ENCODE assay signal across 8 mouse cellular contexts in genomic region chr11:69419443-69419812, GRCm38 (mm10). TPM values are rescaled to one million over a fixed set of nuclear protein-coding genes. Genes with fewer than 3 reads are reported as not detected.
DNase-seq lines count a peak whose midpoint lies in the region; ATAC-seq and TF ChIP-seq lines count a peak whose summit lies in the region.

No protein-coding gene starts in this region.

- TF ChIP-seq CTCF in ES-Bruce4 (IDR thresholded peaks at IDR 0.05; ENCODE audit: low read depth, low read length) = no peak
- peak; percentile 41 for TF ChIP-seq CTCF in liver, adult 2 months (IDR thresholded peaks at IDR 0.05; ENCODE audit: low read depth, low read length)

- no peak overlapping the region for H3K27ac ChIP-seq in ES-Bruce4 (ENCODE audit: insufficient read depth, low read length)
- peak overlapping the region; percentile 97 for H3K27ac ChIP-seq in embryonic facial prominence, embryonic 15.5 days (replicated peaks)
- peak overlapping the region; percentile 100 for H3K27ac ChIP-seq in hindbrain, embryonic 11.5 days (ENCODE audit: low read depth, low read length)
- peak overlapping the region; percentile 45 for H3K27ac ChIP-seq in liver, adult 2 months (replicated peaks; ENCODE audit: insufficient read depth, low read depth, low read length)
- H3K27ac ChIP-seq in neural tube, embryonic 11.5 days (ENCODE audit: low read depth, low read length) = peak overlapping the region; percentile 54

- H3K9ac ChIP-seq in ES-Bruce4 (ENCODE audit: low read depth, poor library complexity, severe bottlenecking) = peak overlapping the region; percentile 16; the same call in 1 of the 2 replicates
- peak overlapping the region; percentile 39 for H3K9ac ChIP-seq in embryonic facial prominence, embryonic 15.5 days
- H3K9ac ChIP-seq in hindbrain, embryonic 11.5 days (ENCODE audit: low read depth, low read length) = no peak overlapping the region
- H3K9ac ChIP-seq in liver, adult 2 months (ENCODE audit: low read depth, low read length) = peak overlapping the region; percentile 63
- H3K9ac ChIP-seq in neural tube, embryonic 11.5 days (ENCODE audit: low read length) = peak overlapping the region; percentile 41

- 1% methylated on average over 19 of the region's 19 CpGs for WGBS in embryonic facial prominence, embryonic 15.5 days
- 1% methylated on average over 19 of the region's 19 CpGs for WGBS in hindbrain, embryonic 11.5 days
- WGBS in liver, adult 2 months = under 1% methylated on average over 19 of the region's 19 CpGs
- WGBS in neural tube, embryonic 11.5 days = under 1% methylated on average over 19 of the region's 19 CpGs

- H3K79me2 ChIP-seq in liver, adult 2 months (ENCODE audit: control insufficient read depth, insufficient read depth, low read length) = no peaks in the 10 kb centered on the region

- no peak for TF ChIP-seq POLR2A in ES-Bruce4 (IDR thresholded peaks at IDR 0.05; ENCODE audit: insufficient read depth, low read length)
- no peak for TF ChIP-seq POLR2A in liver, adult 2 months (IDR thresholded peaks at IDR 0.05; ENCODE audit: extremely low read depth, insufficient read depth, low read length)

- H3K4me3 ChIP-seq in ES-Bruce4 (ENCODE audit: low read depth, low read length) = peak overlapping the region; percentile 46
- peak overlapping the region; percentile 68 for H3K4me3 ChIP-seq in embryonic facial prominence, embryonic 15.5 days (replicated peaks)
- peak overlapping the region; percentile 80 for H3K4me3 ChIP-seq in hindbrain, embryonic 11.5 days (ENCODE audit: low read depth, low read length)
- H3K4me3 ChIP-seq in liver, adult 2 months (ENCODE audit: insufficient read depth, low read depth, low read length) = peak overlapping the region; percentile 59
- peak overlapping the region; percentile 81 for H3K4me3 ChIP-seq in neural tube, embryonic 11.5 days (ENCODE audit: low read depth, low read length)

- H3K36me3 ChIP-seq in ES-Bruce4 (ENCODE audit: control insufficient read depth, insufficient read depth, low read length, poor library complexity, severe bottlenecking) = no peaks in the 10 kb centered on the region
- H3K36me3 ChIP-seq in embryonic facial prominence, embryonic 15.5 days = no peaks in the 10 kb centered on the region
- no peaks in the 10 kb centered on the region for H3K36me3 ChIP-seq in hindbrain, embryonic 11.5 days (ENCODE audit: control insufficient read depth, insufficient read depth, low read length)
- H3K36me3 ChIP-seq in liver, adult 2 months (ENCODE audit: control insufficient read depth, insufficient read depth, low read length) = no peaks in the 10 kb centered on the region
- no peaks in the 10 kb centered on the region for H3K36me3 ChIP-seq in neural tube, embryonic 11.5 days (ENCODE audit: control insufficient read depth, insufficient read depth, low read length)

- DNase-seq in adrenal gland, postnatal 10 days = peak; percentile 52
- DNase-seq in adrenal gland, postnatal 36 days = no peak
- no peak for DNase-seq in hindbrain, embryonic 11.5 days (ENCODE audit: low spot score)
- DNase-seq in liver, adult 2 months (ENCODE audit: extremely low read depth, low read depth, low spot score) = no peak
- peak; percentile 54 for DNase-seq in neural tube, embryonic 11.5 days (ENCODE audit: low spot score)
- no peak for DNase-seq in urinary bladder, postnatal 14 days (ENCODE audit: low spot score)

- no peak for ATAC-seq in embryonic facial prominence, embryonic 15.5 days (ENCODE audit: insufficient number of reproducible peaks, low FRiP score, low TSS enrichment, low read depth)
- no peak for ATAC-seq in hindbrain, embryonic 11.5 days (ENCODE audit: low FRiP score)
- no peak for ATAC-seq in neural tube, embryonic 11.5 days (ENCODE audit: insufficient read depth, low FRiP score, low TSS enrichment)

- H3K9me3 ChIP-seq in ES-Bruce4 (replicated peaks; ENCODE audit: control insufficient read depth, insufficient read depth, low read length, poor library complexity, severe bottlenecking) = no peaks in the 10 kb centered on the region
- no peaks in the 10 kb centered on the region for H3K9me3 ChIP-seq in embryonic facial prominence, embryonic 15.5 days (replicated peaks)
- no peaks in the 10 kb centered on the region for H3K9me3 ChIP-seq in hindbrain, embryonic 11.5 days (ENCODE audit: control insufficient read depth, low read length)
- no peaks in the 10 kb centered on the region for H3K9me3 ChIP-seq in neural tube, embryonic 11.5 days (ENCODE audit: control insufficient read depth, low read length)

- peaks cover 7% of the 10 kb centered on the region for H3K4me1 ChIP-seq in ES-Bruce4 (ENCODE audit: control insufficient read depth, insufficient read depth, low read length)
- H3K4me1 ChIP-seq in embryonic facial prominence, embryonic 15.5 days = peaks cover 62% of the 10 kb centered on the region
- peaks cover 7% of the 10 kb centered on the region for H3K4me1 ChIP-seq in hindbrain, embryonic 11.5 days (replicated peaks; ENCODE audit: control insufficient read depth, insufficient read depth, low read length)
- H3K4me1 ChIP-seq in liver, adult 2 months (ENCODE audit: control insufficient read depth, insufficient read depth, low read length) = peaks cover 13% of the 10 kb centered on the region
- H3K4me1 ChIP-seq in neural tube, embryonic 11.5 days (ENCODE audit: control insufficient read depth, insufficient read depth, low read length) = peaks cover 30% of the 10 kb centered on the region

- H3K27me3 ChIP-seq in ES-Bruce4 (ENCODE audit: control insufficient read depth, insufficient read depth, low read length, poor library complexity, severe bottlenecking) = no peaks in the 10 kb centered on the region
- H3K27me3 ChIP-seq in embryonic facial prominence, embryonic 15.5 days = peaks cover 24% of the 10 kb centered on the region
- H3K27me3 ChIP-seq in hindbrain, embryonic 11.5 days (ENCODE audit: control insufficient read depth, insufficient read depth, low read length) = peaks cover 17% of the 10 kb centered on the region
- no peaks in the 10 kb centered on the region for H3K27me3 ChIP-seq in liver, adult 2 months (ENCODE audit: control insufficient read depth, insufficient read depth, low read length)
- peaks cover 16% of the 10 kb centered on the region for H3K27me3 ChIP-seq in neural tube, embryonic 11.5 days (ENCODE audit: control insufficient read depth, insufficient read depth, low read length)

- H3K4me2 ChIP-seq in embryonic facial prominence, embryonic 15.5 days (replicated peaks) = peak overlapping the region; percentile 86
- H3K4me2 ChIP-seq in hindbrain, embryonic 11.5 days (replicated peaks; ENCODE audit: low read depth, low read length) = peak overlapping the region; percentile 99
- peak overlapping the region; percentile 63 for H3K4me2 ChIP-seq in neural tube, embryonic 11.5 days (ENCODE audit: low read depth)

- TF ChIP-seq EP300 in ES-Bruce4 (IDR thresholded peaks at IDR 0.05; ENCODE audit: insufficient read depth, low read depth, low read length) = no peak

RNA-seq across cellular contexts. Expression of gene Kdm6b, which starts 6.0 kb away (rescaled TPM):
- total RNA-seq in adrenal gland, postnatal 10 days (2021) = 10 to 100 TPM; 49.0 to 53.4 TPM
- total RNA-seq in adrenal gland, postnatal 36 days (2021) = 10 to 100 TPM; 31.8 to 48.0 TPM
- polyA plus RNA-seq in ES-Bruce4 (2011; ENCODE audit: insufficient read depth, insufficient read length, low read depth, missing spikeins) = 23.3 and 28.4 TPM in 2 replicates
- polyA plus RNA-seq in embryonic facial prominence, embryonic 15.5 days (2015; fragmentation: Nextera tagmentation; extraction: Ambion mirVana) = 35.5 and 37.2 TPM in 2 replicates
- 33.7 and 40.9 TPM in 2 replicates for polyA plus RNA-seq in hindbrain, embryonic 11.5 days (2014; fragmentation: Nextera tagmentation; extraction: Ambion mirVana)
- 1.6 and 2.3 TPM in 2 replicates for total RNA-seq in liver, adult 2 months (2014; rRNA removed)
- 4.2 and 4.6 TPM in 2 replicates for polyA plus RNA-seq in liver, adult 2 months (2012; rRNA removed)
- 37.9 and 42.0 TPM in 2 replicates for polyA plus RNA-seq in neural tube, embryonic 11.5 days (2014; fragmentation: Nextera tagmentation; extraction: Ambion mirVana)

RNA-seq across cellular contexts. Expression of gene Tmem88, which starts 21.4 kb away (rescaled TPM):
- total RNA-seq in adrenal gland, postnatal 10 days (2021) = 10 to 100 TPM; 29.1 to 33.0 TPM
- 10 to 100 TPM; 13.4 to 17.8 TPM for total RNA-seq in adrenal gland, postnatal 36 days (2021)
- polyA plus RNA-seq in ES-Bruce4 (2011; ENCODE audit: insufficient read depth, insufficient read length, low read depth, missing spikeins) = 15.7 and 16.6 TPM in 2 replicates
- polyA plus RNA-seq in embryonic facial prominence, embryonic 15.5 days (2015; fragmentation: Nextera tagmentation; extraction: Ambion mirVana) = 19.5 and 20.0 TPM in 2 replicates
- 15.7 and 17.1 TPM in 2 replicates for polyA plus RNA-seq in hindbrain, embryonic 11.5 days (2014; fragmentation: Nextera tagmentation; extraction: Ambion mirVana)
- 1.3 and 1.7 TPM in 2 replicates for total RNA-seq in liver, adult 2 months (2014; rRNA removed)
- 6.7 and 8.5 TPM in 2 replicates for polyA plus RNA-seq in liver, adult 2 months (2012; rRNA removed)
- 13.1 and 17.2 TPM in 2 replicates for polyA plus RNA-seq in neural tube, embryonic 11.5 days (2014; fragmentation: Nextera tagmentation; extraction: Ambion mirVana)

RNA-seq across cellular contexts. Expression of gene Cyb5d1, which starts 24.0 kb away (rescaled TPM):
- total RNA-seq in adrenal gland, postnatal 10 days (2021) = 10 to 100 TPM; 32.4 to 38.9 TPM
- 10 to 100 TPM; 49.0 to 50.9 TPM for total RNA-seq in adrenal gland, postnatal 36 days (2021)
- 21.1 and 21.5 TPM in 2 replicates for polyA plus RNA-seq in ES-Bruce4 (2011; ENCODE audit: insufficient read depth, insufficient read length, low read depth, missing spikeins)
- 32.6 and 40.9 TPM in 2 replicates for polyA plus RNA-seq in embryonic facial prominence, embryonic 15.5 days (2015; fragmentation: Nextera tagmentation; extraction: Ambion mirVana)
- 32.7 and 45.2 TPM in 2 replicates for polyA plus RNA-seq in hindbrain, embryonic 11.5 days (2014; fragmentation: Nextera tagmentation; extraction: Ambion mirVana)
- 33.9 and 40.7 TPM in 2 replicates for total RNA-seq in liver, adult 2 months (2014; rRNA removed)
- polyA plus RNA-seq in liver, adult 2 months (2012; rRNA removed) = 21.1 and 22.1 TPM in 2 replicates
- 44.7 and 48.4 TPM in 2 replicates for polyA plus RNA-seq in neural tube, embryonic 11.5 days (2014; fragmentation: Nextera tagmentation; extraction: Ambion mirVana)

RNA-seq across cellular contexts. Expression of gene Naa38, which starts 24.1 kb away (rescaled TPM):
- 100 to 1,000 TPM; 124 to 138 TPM for total RNA-seq in adrenal gland, postnatal 10 days (2021)
- total RNA-seq in adrenal gland, postnatal 36 days (2021) = 100 to 1,000 TPM; 132 to 158 TPM
- polyA plus RNA-seq in ES-Bruce4 (2011; ENCODE audit: insufficient read depth, insufficient read length, low read depth, missing spikeins) = 77.9 and 94.0 TPM in 2 replicates
- polyA plus RNA-seq in embryonic facial prominence, embryonic 15.5 days (2015; fragmentation: Nextera tagmentation; extraction: Ambion mirVana) = 150 and 158 TPM in 2 replicates
- 120 and 124 TPM in 2 replicates for polyA plus RNA-seq in hindbrain, embryonic 11.5 days (2014; fragmentation: Nextera tagmentation; extraction: Ambion mirVana)
- 86.6 and 91.5 TPM in 2 replicates for total RNA-seq in liver, adult 2 months (2014; rRNA removed)
- polyA plus RNA-seq in liver, adult 2 months (2012; rRNA removed) = 133 and 150 TPM in 2 replicates
- polyA plus RNA-seq in neural tube, embryonic 11.5 days (2014; fragmentation: Nextera tagmentation; extraction: Ambion mirVana) = 125 and 129 TPM in 2 replicates

RNA-seq across cellular contexts. Expression of gene Chd3, which starts 50.2 kb away (rescaled TPM):
- total RNA-seq in adrenal gland, postnatal 10 days (2021) = 100 to 1,000 TPM in 1 of 2 experiments, 10 to 100 TPM in 1; 93.8 to 128 TPM
- total RNA-seq in adrenal gland, postnatal 36 days (2021) = 100 to 1,000 TPM in 1 of 2 experiments, 10 to 100 TPM in 1; 78.6 to 119 TPM
- 21.9 and 25.7 TPM in 2 replicates for polyA plus RNA-seq in ES-Bruce4 (2011; ENCODE audit: insufficient read depth, insufficient read length, low read depth, missing spikeins)
- polyA plus RNA-seq in embryonic facial prominence, embryonic 15.5 days (2015; fragmentation: Nextera tagmentation; extraction: Ambion mirVana) = 88.3 and 91.8 TPM in 2 replicates
- polyA plus RNA-seq in hindbrain, embryonic 11.5 days (2014; fragmentation: Nextera tagmentation; extraction: Ambion mirVana) = 44.3 and 57.1 TPM in 2 replicates
- 45.2 and 57.5 TPM in 2 replicates for total RNA-seq in liver, adult 2 months (2014; rRNA removed)
- 55.2 and 80.2 TPM in 2 replicates for polyA plus RNA-seq in liver, adult 2 months (2012; rRNA removed)
- 57.3 and 60.1 TPM in 2 replicates for polyA plus RNA-seq in neural tube, embryonic 11.5 days (2014; fragmentation: Nextera tagmentation; extraction: Ambion mirVana)

Comparison
In these comparisons a context has a peak if more than half of its experiments do, and no peak if none do; other contexts are left out.
1. DNase-seq: peak in adrenal gland, postnatal 10 days (single experiment) and neural tube, embryonic 11.5 days (single experiment); none in adrenal gland, postnatal 36 days (0 of 2), hindbrain, embryonic 11.5 days (single experiment), liver, adult 2 months (single experiment) and urinary bladder, postnatal 14 days (single experiment).
2. Peak in every context shown above with its lines, with median percentiles within 50 percentile points of each other: H3K4me3 ChIP-seq and H3K4me2 ChIP-seq.